Mouse (Mus musculus): ENCODE measurements around the gene Ly6g6c. TPM values are rescaled to one million over a fixed set of nuclear protein-coding genes. Genes with fewer than 3 reads are reported as not detected.

The Ly6g6c gene
- polyA plus RNA-seq, 1 experiment from 2014 or later: 0.31 TPM

GRCm38 (mm10) chr17:35034896-35035295, 30.3 kb upstream of the Ly6g6c start:
- Histone ChIP-seq H3K9me3 (no peaks in the 10 kb centered on the region), H3K27me3 (replicated peaks; ENCODE audit: low read depth, poor library complexity, severe bottlenecking) (no peaks in the 10 kb centered on the region), H3K36me3 (replicated peaks) (no peaks in the 10 kb centered on the region), H3K4me3 (no peak overlapping the region), H3K4me1 (peaks cover 10% of the 10 kb centered on the region), H3K27ac (replicated peaks) (no peak overlapping the region)
- DNase-seq (ENCODE audit: low spot score): no peak
- WGBS: 75% methylated on average over 6 of the region's 6 CpGs

GRCm38 (mm10) chr17:35039121-35039873, 25.9 kb upstream of the Ly6g6c start:
- Histone ChIP-seq H3K4me1 (0 out of 2 replicates have a peak, but pooled peaks cover 2% of the 10 kb centered on the region), H3K9me3 (no peaks in the 10 kb centered on the region), H3K27me3 (replicated peaks; ENCODE audit: low read depth, poor library complexity, severe bottlenecking) (no peaks in the 10 kb centered on the region), H3K36me3 (replicated peaks) (no peaks in the 10 kb centered on the region), H3K27ac (replicated peaks) (no peak overlapping the region), H3K4me3 (no peak overlapping the region)
- 88% methylated on average over 11 of the region's 11 CpGs for WGBS
- DNase-seq (ENCODE audit: low spot score): no peak

GRCm38 (mm10) chr17:35043794-35044193, 21.4 kb upstream of the Ly6g6c start:
- DNase-seq (ENCODE audit: low spot score): no peak
- Histone ChIP-seq H3K4me1 (peaks cover 41% of the 10 kb centered on the region), H3K9me3 (no peaks in the 10 kb centered on the region), H3K27ac (replicated peaks) (no peak overlapping the region), H3K27me3 (replicated peaks; ENCODE audit: low read depth, poor library complexity, severe bottlenecking) (peaks cover 7% of the 10 kb centered on the region; the same call in 1 of the 2 replicates), H3K36me3 (replicated peaks) (no peaks in the 10 kb centered on the region), H3K4me3 (0 out of 2 replicates have a peak overlapping the region, but pooled peaks have one; percentile 17)
- 87% methylated on average over 4 of the region's 4 CpGs for WGBS

- no peaks in the 10 kb centered on the region for H3K36me3 ChIP-seq (replicated peaks)
- H3K4me3 ChIP-seq: peak overlapping the region; percentile 74
- no peaks in the 10 kb centered on the region for H3K9me3 ChIP-seq
- WGBS: 88% methylated on average over 7 of the region's 7 CpGs
- H3K27me3 ChIP-seq (replicated peaks; ENCODE audit: low read depth, poor library complexity, severe bottlenecking): peaks cover 7% of the 10 kb centered on the region; the same call in 1 of the 2 replicates
- DNase-seq (ENCODE audit: low spot score): no peak
- peaks cover 55% of the 10 kb centered on the region for H3K4me1 ChIP-seq
- peak overlapping the region; percentile 96 for H3K27ac ChIP-seq (replicated peaks)
Measured at GRCm38 (mm10) chr17:35044904-35045806, 20.0 kb upstream of the Ly6g6c start.

GRCm38 (mm10) chr17:35045807-35046680, 19.1 kb upstream of the Ly6g6c start:
- 6% methylated on average over 48 of the region's 48 CpGs for WGBS
- no peak for DNase-seq (ENCODE audit: low spot score)
- peak overlapping the region; percentile 74 for H3K4me3 ChIP-seq
- H3K27ac ChIP-seq (replicated peaks): peak overlapping the region; percentile 96
- peaks cover 61% of the 10 kb centered on the region for H3K4me1 ChIP-seq
- H3K27me3 ChIP-seq (replicated peaks; ENCODE audit: low read depth, poor library complexity, severe bottlenecking): peaks cover 7% of the 10 kb centered on the region; the same call in 1 of the 2 replicates
- H3K9me3 ChIP-seq: no peaks in the 10 kb centered on the region
- no peaks in the 10 kb centered on the region for H3K36me3 ChIP-seq (replicated peaks)

- peak within 1 kb of the TSS; percentile 96 for H3K27ac ChIP-seq (replicated peaks)
Measured at GRCm38 (mm10) chr17:35046681-35047455, 18.3 kb upstream of the Ly6g6c start, which contains the start of gene Msh5. Msh5 (minus strand) TSS chr17:35046745.

GRCm38 (mm10) chr17:35047688-35048087, 17.5 kb upstream of the Ly6g6c start:
- peaks cover 78% of the 10 kb centered on the region for H3K4me1 ChIP-seq
- peaks cover 7% of the 10 kb centered on the region; the same call in 1 of the 2 replicates for H3K27me3 ChIP-seq (replicated peaks; ENCODE audit: low read depth, poor library complexity, severe bottlenecking)
- no peak for DNase-seq (ENCODE audit: low spot score)
- no peaks in the 10 kb centered on the region for H3K9me3 ChIP-seq
- WGBS: 59% methylated on average over 1 of the region's 1 CpGs
- peak overlapping the region; percentile 22; the same call in 1 of the 2 replicates for H3K4me3 ChIP-seq
- H3K27ac ChIP-seq (replicated peaks): peak overlapping the region; percentile 96
- H3K36me3 ChIP-seq (replicated peaks): peaks cover 9% of the 10 kb centered on the region

More at GRCm38 (mm10) chr17:35046681-35047455, 18.3 kb upstream of the Ly6g6c start, which contains the start of gene Msh5:
- WGBS: 3% methylated on average over 33 of the region's 33 CpGs
- peaks cover 70% of the 10 kb centered on the region for H3K4me1 ChIP-seq
- H3K36me3 ChIP-seq (replicated peaks): 0 out of 2 replicates have a peak, but pooled peaks cover 1% of the 10 kb centered on the region
- H3K9me3 ChIP-seq: no peaks in the 10 kb centered on the region
- H3K4me3 ChIP-seq: peak within 1 kb of the TSS; percentile 74
- H3K27me3 ChIP-seq (replicated peaks; ENCODE audit: low read depth, poor library complexity, severe bottlenecking): peaks cover 7% of the 10 kb centered on the region; the same call in 1 of the 2 replicates
- DNase-seq (ENCODE audit: low spot score): peak; percentile 100

GRCm38 (mm10) chr17:35048149-35048931, 16.8 kb upstream of the Ly6g6c start:
- Histone ChIP-seq H3K36me3 (replicated peaks) (peaks cover 16% of the 10 kb centered on the region), H3K4me1 (peaks cover 81% of the 10 kb centered on the region), H3K27ac (replicated peaks) (peak overlapping the region; percentile 96), H3K4me3 (peak overlapping the region; percentile 22; the same call in 1 of the 2 replicates), H3K27me3 (replicated peaks; ENCODE audit: low read depth, poor library complexity, severe bottlenecking) (peaks cover 7% of the 10 kb centered on the region; the same call in 1 of the 2 replicates), H3K9me3 (no peaks in the 10 kb centered on the region)
- DNase-seq (ENCODE audit: low spot score): no peak
- 37% methylated on average over 11 of the region's 11 CpGs for WGBS

- no peak for DNase-seq (ENCODE audit: low spot score)
- no peaks in the 10 kb centered on the region for H3K9me3 ChIP-seq
- peaks cover 22% of the 10 kb centered on the region for H3K36me3 ChIP-seq (replicated peaks)
- WGBS: 78% methylated on average over 5 of the region's 5 CpGs
- peaks cover 7% of the 10 kb centered on the region; the same call in 1 of the 2 replicates for H3K27me3 ChIP-seq (replicated peaks; ENCODE audit: low read depth, poor library complexity, severe bottlenecking)
- H3K4me3 ChIP-seq: peak overlapping the region; percentile 83
- H3K4me1 ChIP-seq: peaks cover 81% of the 10 kb centered on the region
- peak overlapping the region; percentile 97 for H3K27ac ChIP-seq (replicated peaks)
Measured at GRCm38 (mm10) chr17:35048932-35049440, 16.2 kb upstream of the Ly6g6c start.

GRCm38 (mm10) chr17:35049561-35050016, 15.6 kb upstream of the Ly6g6c start, which contains the start of gene Clic1:
Clic1 (plus strand) TSS chr17:35049966.
- WGBS: 2% methylated on average over 11 of the region's 11 CpGs
- DNase-seq (ENCODE audit: low spot score): peak; percentile 88
- Histone ChIP-seq H3K27me3 (replicated peaks; ENCODE audit: low read depth, poor library complexity, severe bottlenecking) (peaks cover 7% of the 10 kb centered on the region; the same call in 1 of the 2 replicates), H3K9me3 (no peaks in the 10 kb centered on the region), H3K36me3 (replicated peaks) (peaks cover 28% of the 10 kb centered on the region), H3K4me3 (peak within 1 kb of the TSS; percentile 83), H3K4me1 (peaks cover 79% of the 10 kb centered on the region), H3K27ac (replicated peaks) (peak within 1 kb of the TSS; percentile 97)

Measured in embryonic facial prominence, embryonic 10.5 days (tissue).